Mouse (Mus musculus): Measurements from ENCODE around the gene Ppfia3. TPM values are rescaled to one million over a fixed set of nuclear protein-coding genes. Genes with fewer than 3 reads are reported as not detected.

Gene Ppfia3
- polyA plus RNA-seq, 1 experiment from 2014 or later: 9.2 TPM

DNA sequence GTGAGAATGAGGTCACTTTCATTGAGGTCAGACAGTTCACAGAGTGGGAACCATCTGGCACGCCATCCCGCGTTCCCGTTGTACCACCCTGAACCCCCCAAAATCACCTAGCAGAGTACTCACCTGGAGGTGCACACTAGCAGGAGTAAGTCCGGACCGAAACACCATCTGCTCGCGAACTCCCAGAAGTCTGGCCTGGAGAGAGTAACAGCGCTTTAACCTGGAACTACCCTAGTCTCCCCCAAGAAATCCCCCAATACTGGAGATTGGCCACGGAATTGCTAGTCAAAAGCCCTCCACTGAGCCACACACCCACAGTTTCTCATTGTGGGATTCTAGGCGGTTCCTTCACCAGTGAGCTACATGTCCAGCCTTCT, 26.8 kb downstream of the Ppfia3 start:
- H3K9me3 ChIP-seq: no peaks in the 10 kb centered on the region
- H3K36me3 ChIP-seq: no peaks in the 10 kb centered on the region
- ATAC-seq (ENCODE audit: insufficient number of reproducible peaks, insufficient read depth, low FRiP score, low TSS enrichment): no peak
- peak overlapping the region; percentile 93 for H3K4me2 ChIP-seq (replicated peaks)
- peak overlapping the region; percentile 50 for H3K27ac ChIP-seq
- H3K4me3 ChIP-seq: peak overlapping the region; percentile 52
- no peaks in the 10 kb centered on the region; the same call in 1 of the 2 replicates for H3K27me3 ChIP-seq
- 1% methylated on average over 11 of the region's 11 CpGs for WGBS
- peaks cover 36% of the 10 kb centered on the region for H3K4me1 ChIP-seq
- H3K9ac ChIP-seq: peak overlapping the region; percentile 63

DNA sequence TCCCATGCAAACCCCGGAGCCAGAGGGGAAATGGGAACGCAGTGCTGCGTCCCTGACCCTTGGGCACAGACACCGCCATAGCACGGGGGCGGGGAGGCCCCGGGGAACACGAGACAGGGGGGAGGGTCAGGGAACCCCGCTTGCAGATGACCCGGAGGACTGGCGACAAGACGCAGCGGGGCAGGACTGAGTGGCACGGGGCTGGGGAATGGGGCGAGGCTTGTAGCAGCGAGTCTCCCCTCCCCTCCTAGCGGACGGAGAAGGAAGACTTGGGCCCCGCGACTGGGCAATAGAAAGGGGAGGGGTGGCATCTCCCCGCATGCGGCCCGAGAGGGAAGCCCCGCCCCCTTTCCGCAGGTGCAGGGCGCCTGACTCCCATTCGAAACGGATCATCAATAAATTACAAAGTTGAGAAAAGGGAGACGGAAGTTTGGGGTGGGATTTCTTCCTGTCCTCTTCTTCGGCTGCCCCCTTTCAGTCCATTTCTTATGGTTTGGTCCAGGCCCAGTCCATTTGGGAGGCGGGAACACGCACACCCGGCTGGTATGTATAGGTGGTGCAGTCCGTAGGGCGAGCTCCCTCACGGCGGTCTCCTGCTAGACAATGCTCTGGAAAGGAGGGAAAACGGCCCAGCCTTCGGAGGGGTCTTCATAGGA, 27.3 kb downstream of the Ppfia3 start:
- H3K36me3 ChIP-seq: no peaks in the 10 kb centered on the region
- H3K4me1 ChIP-seq: peaks cover 41% of the 10 kb centered on the region
- H3K4me3 ChIP-seq: peak overlapping the region; percentile 52
- H3K4me2 ChIP-seq (replicated peaks): peak overlapping the region; percentile 93
- peak overlapping the region; percentile 50 for H3K27ac ChIP-seq
- H3K27me3 ChIP-seq: no peaks in the 10 kb centered on the region; the same call in 1 of the 2 replicates
- no peaks in the 10 kb centered on the region for H3K9me3 ChIP-seq
- H3K9ac ChIP-seq: peak overlapping the region; percentile 63
- ATAC-seq (ENCODE audit: insufficient number of reproducible peaks, insufficient read depth, low FRiP score, low TSS enrichment): peak; percentile 74
- WGBS: under 1% methylated on average over 38 of the region's 39 CpGs

DNA sequence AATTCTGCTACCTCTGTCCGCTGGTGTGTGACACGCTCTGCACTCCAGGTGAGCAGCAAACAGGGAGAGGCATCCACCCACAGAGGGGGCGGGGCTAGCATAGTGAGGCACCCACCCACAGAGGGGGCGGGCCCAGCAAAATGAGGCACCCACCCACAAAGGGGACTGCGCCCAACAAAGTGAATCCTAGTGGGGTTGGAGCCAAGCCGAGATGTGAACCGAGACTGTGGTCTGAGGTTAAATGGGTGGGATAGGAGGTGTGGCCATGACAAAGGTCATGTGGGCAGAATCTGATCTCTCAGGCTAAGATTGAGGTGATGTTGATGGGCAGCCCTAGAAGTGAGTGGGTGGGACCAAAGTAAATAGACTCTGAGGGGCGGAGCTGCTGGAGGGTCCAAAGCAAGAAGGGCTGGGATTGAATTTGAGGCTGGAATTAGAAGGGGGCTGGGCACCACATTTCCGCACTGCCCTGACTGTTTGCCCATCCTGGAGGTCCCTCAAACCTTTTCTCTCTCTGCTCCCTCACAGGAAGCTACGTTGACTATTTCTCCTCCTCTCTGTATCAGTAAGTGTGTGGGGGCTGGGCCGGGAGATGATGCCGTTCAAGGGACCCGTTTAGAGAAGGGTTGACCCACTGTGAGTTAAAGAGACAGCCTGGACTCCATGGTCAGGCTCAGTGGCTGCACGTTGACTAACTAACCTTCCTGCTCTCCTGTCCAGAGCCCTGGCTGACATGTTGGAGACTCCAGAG, 28.5 kb downstream of the Ppfia3 start:
- peak overlapping the region; percentile 37; the same call in 1 of the 2 replicates for H3K27ac ChIP-seq

DNA sequence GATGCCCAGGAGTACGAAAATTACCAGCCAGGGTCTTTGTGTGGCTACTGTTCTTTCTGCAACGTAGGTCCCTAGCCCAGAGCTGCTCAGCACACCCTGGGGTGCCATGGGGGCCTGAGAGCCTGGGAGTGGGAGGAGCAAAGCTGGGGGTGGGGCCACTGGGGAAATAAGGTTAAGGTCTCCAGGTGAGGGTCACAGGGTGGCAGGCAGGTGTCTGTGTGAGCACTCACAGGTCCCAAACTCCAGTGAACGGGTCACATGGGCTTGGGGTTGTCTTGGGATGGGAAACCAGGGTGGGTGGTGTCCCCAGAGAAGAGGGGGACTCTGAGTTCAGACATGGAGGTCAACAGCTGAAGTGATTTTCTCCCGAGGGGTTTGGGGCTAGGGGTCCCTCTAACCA, 29.4 kb downstream of the Ppfia3 start:
- 15% methylated on average over 4 of the region's 4 CpGs for WGBS
- H3K36me3 ChIP-seq: no peaks in the 10 kb centered on the region
- peak overlapping the region; percentile 93; the same call in 1 of the 2 replicates for H3K4me2 ChIP-seq (replicated peaks)
- H3K9me3 ChIP-seq: no peaks in the 10 kb centered on the region
- H3K4me1 ChIP-seq: peaks cover 51% of the 10 kb centered on the region
- H3K9ac ChIP-seq: no peak overlapping the region
- no peaks in the 10 kb centered on the region for H3K27me3 ChIP-seq
- no peak for ATAC-seq (ENCODE audit: insufficient number of reproducible peaks, insufficient read depth, low FRiP score, low TSS enrichment)
- H3K4me3 ChIP-seq: no peak overlapping the region
- peak overlapping the region; percentile 18; the same call in 1 of the 2 replicates for H3K27ac ChIP-seq

More for the DNA sequence above, 28.5 kb downstream of the Ppfia3 start:
- Histone ChIP-seq H3K4me1 (peaks cover 46% of the 10 kb centered on the region), H3K36me3 (no peaks in the 10 kb centered on the region), H3K4me2 (replicated peaks) (peak overlapping the region; percentile 93), H3K9me3 (no peaks in the 10 kb centered on the region), H3K4me3 (peak overlapping the region; percentile 52), H3K9ac (peak overlapping the region; percentile 63), H3K27me3 (no peaks in the 10 kb centered on the region)
- WGBS: 3% methylated on average over 14 of the region's 14 CpGs
- 0 out of 2 replicates have a peak, but pooled peaks have one; percentile 10 for ATAC-seq (ENCODE audit: insufficient number of reproducible peaks, insufficient read depth, low FRiP score, low TSS enrichment)

DNA sequence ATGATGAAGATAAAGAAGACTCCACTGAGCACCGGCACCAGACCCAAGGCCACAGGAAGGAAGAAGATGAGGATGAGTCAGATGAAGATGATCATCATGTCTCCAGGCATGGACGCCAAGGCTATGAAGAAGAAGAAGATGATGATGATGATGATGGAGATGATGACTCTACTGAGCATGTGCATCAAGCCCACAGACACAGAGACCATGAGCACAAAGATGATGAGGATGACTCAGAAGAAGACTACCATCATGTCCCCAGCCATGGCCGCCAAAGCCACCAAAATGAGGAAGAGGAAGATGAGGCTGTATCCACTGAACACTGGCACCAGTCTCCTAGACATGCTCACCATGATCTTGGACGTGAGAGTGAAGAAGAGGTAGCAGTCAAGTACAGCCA, 30.5 kb downstream of the Ppfia3 start:
- 91% methylated on average over 4 of the region's 4 CpGs for WGBS
- Histone ChIP-seq H3K4me3 (no peak overlapping the region), H3K27ac (no peak overlapping the region), H3K36me3 (no peaks in the 10 kb centered on the region), H3K9ac (no peak overlapping the region), H3K4me1 (peaks cover 52% of the 10 kb centered on the region), H3K27me3 (no peaks in the 10 kb centered on the region), H3K4me2 (replicated peaks) (no peak overlapping the region), H3K9me3 (no peaks in the 10 kb centered on the region)
- no peak for ATAC-seq (ENCODE audit: insufficient number of reproducible peaks, insufficient read depth, low FRiP score, low TSS enrichment)

DNA sequence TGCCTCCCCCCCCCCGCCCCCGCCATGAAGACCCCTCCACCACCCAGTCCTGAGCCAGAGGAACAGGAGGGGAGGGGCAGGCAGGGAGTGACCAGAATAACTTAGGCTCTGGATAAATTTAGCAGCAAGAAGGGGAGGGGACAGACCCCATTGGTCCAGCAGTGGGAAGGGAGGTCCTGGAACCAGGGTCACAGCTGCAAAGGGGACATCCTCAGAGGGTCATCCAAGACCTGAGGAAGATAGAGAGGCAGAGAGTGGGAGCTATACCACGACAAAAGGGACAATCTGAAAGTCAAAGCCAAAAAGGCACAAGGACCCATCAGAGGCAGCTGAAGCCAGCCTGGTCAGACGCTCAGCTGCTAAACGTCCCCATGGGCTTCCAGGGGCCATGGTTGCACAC, 31.8 kb downstream of the Ppfia3 start, which contains the start of gene Hrc:
Gene Hrc, plus strand, starts transcription at position 235 of the 400 bp plus-strand sequence.
- no peak for ATAC-seq (ENCODE audit: insufficient number of reproducible peaks, insufficient read depth, low FRiP score, low TSS enrichment)
- H3K27me3 ChIP-seq: no peaks in the 10 kb centered on the region
- H3K4me3 ChIP-seq: peak within 1 kb of the TSS; percentile 51; the same call in 1 of the 2 replicates
- peak within 1 kb of the TSS; percentile 81 for H3K27ac ChIP-seq
- WGBS: 31% methylated on average over 5 of the region's 5 CpGs
- H3K9me3 ChIP-seq: no peaks in the 10 kb centered on the region
- peak within 1 kb of the TSS; percentile 78 for H3K4me2 ChIP-seq (replicated peaks)
- H3K36me3 ChIP-seq: no peaks in the 10 kb centered on the region
- H3K9ac ChIP-seq: peak within 1 kb of the TSS; percentile 54; the same call in 1 of the 2 replicates
- H3K4me1 ChIP-seq: peaks cover 39% of the 10 kb centered on the region

DNA sequence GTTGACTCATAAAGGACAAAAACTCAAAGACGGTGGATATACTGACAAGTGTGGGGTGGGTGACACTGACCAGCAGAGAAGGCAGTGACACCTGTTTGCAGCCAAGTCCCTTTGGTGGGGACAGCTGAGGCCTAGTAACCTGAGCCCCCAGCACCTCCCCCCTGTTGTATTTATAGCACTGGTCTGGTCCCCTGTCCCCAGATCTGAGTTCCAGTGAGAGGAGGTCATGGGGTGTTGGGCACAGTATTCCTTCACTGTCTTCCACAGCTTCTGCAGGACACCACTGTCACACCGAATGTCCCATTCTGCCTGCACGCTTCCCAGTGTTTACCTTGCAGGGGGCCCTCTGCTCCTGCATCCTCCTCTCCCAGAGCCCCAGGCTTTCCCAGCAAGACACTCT, 32.2 kb downstream of the Ppfia3 start:
- Histone ChIP-seq H3K36me3 (no peaks in the 10 kb centered on the region), H3K4me3 (no peak overlapping the region), H3K27ac (peak overlapping the region; percentile 18; the same call in 1 of the 2 replicates), H3K4me2 (replicated peaks) (peak overlapping the region; percentile 78; the same call in 1 of the 2 replicates), H3K9ac (0 out of 2 replicates have a peak overlapping the region, but pooled peaks have one; percentile 54), H3K4me1 (peaks cover 38% of the 10 kb centered on the region), H3K9me3 (no peaks in the 10 kb centered on the region), H3K27me3 (no peaks in the 10 kb centered on the region)
- ATAC-seq (ENCODE audit: insufficient number of reproducible peaks, insufficient read depth, low FRiP score, low TSS enrichment): no peak
- WGBS: 24% methylated on average over 3 of the region's 3 CpGs

DNA sequence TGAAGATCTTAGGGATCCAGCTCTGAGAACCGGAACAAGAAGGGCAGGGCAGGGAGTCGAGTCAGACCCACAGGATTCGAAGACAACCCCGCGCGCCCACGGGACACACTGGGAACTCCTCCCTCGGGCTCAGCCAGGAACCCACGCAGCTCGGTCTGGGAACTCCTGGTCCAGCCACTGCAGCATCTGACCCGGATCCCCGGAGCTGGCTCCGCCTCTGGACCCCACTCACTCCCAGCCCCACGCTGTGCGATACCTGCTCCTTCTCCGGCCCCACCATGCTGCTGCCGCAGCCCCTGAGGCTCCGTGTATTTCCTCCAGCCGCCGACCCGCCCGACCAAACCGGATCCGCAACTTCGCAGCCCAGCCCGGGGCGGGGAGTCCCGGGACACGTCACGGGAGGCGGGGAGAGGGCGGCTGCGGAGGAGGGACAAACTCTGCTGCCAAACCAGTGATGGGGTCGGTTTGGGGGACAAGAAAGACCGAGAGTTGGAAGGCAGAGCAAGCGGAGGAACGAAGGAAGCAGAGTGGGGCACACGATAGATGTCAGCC, 33.3 kb downstream of the Ppfia3 start, which contains the start of gene Trpm4:
Gene Trpm4, minus strand, starts transcription at position 350 of the 552 bp plus-strand sequence.
- Histone ChIP-seq H3K4me3 (peak within 1 kb of the TSS; percentile 51), H3K9me3 (no peaks in the 10 kb centered on the region), H3K27me3 (no peaks in the 10 kb centered on the region), H3K36me3 (no peaks in the 10 kb centered on the region), H3K9ac (peak within 1 kb of the TSS; percentile 54), H3K4me1 (peaks cover 29% of the 10 kb centered on the region), H3K4me2 (replicated peaks) (peak within 1 kb of the TSS; percentile 78), H3K27ac (peak within 1 kb of the TSS; percentile 81)
- WGBS: 1% methylated on average over 38 of the region's 38 CpGs
- peak; percentile 68 for ATAC-seq (ENCODE audit: insufficient number of reproducible peaks, insufficient read depth, low FRiP score, low TSS enrichment)

DNA sequence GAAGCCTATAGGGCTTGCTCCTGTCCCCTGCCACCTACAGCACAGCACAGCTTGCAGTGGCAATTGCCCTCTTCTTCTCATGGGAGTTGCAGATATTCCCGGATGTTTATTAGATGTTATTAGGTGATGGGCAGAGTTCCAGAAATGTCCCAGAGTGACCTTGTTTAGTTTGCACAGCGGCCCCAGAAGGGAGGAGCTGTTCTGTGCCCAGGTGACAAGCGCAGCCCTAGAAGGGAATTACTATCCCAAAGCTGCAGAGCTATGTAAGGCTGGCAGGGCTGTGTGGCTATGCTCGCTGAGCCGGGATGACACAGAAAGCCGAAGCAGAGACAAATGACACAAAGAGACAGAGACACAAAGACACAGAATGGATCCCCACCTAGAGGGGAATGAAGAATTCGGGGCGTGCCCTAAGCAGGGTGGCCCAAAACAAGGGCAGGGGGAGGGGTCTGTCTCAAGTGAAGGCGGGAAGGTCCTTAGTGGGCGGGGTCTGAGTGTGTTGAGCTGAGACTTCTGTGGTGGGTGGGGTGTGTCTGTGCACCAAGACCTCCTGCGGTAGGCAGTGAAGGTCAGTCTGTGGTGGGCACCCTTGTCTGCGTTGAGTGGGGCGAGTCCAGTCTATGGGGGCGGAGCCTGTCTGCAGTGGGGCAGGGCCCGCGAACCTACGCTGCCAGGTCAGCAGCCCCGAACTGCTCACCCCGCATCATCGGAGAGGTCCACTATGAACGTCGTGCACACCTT, 34.0 kb downstream of the Ppfia3 start:
- Histone ChIP-seq H3K9me3 (no peaks in the 10 kb centered on the region), H3K27ac (peak overlapping the region; percentile 81), H3K4me2 (replicated peaks) (peak overlapping the region; percentile 78), H3K4me1 (peaks cover 23% of the 10 kb centered on the region), H3K4me3 (peak overlapping the region; percentile 51), H3K36me3 (no peaks in the 10 kb centered on the region), H3K27me3 (no peaks in the 10 kb centered on the region), H3K9ac (peak overlapping the region; percentile 54)
- peak; percentile 36 for ATAC-seq (ENCODE audit: insufficient number of reproducible peaks, insufficient read depth, low FRiP score, low TSS enrichment)
- 4% methylated on average over 22 of the region's 22 CpGs for WGBS

DNA sequence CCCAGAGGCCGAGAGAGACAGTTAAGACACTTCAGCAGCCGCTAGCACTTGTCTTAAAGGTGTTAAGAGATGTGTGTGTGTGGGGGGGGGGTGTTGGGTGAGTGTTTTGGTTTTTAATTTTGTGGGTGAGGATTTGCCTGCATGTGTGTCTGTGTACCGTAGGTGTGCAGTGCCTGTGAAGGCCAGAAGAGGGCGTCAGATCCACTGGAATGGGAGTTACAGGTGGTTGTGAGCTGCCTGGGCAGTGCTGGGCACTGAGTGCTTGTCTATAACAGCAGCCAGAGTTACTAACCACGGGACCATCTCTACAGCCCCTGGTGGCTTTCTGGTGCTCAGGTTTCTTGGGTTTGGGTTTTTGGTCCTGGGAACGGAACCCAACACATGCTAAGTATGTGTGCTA, 35.3 kb downstream of the Ppfia3 start:
- 78% methylated on average over 6 of the region's 6 CpGs for WGBS
- H3K4me1 ChIP-seq: peaks cover 21% of the 10 kb centered on the region
- no peaks in the 10 kb centered on the region for H3K27me3 ChIP-seq
- no peak for ATAC-seq (ENCODE audit: insufficient number of reproducible peaks, insufficient read depth, low FRiP score, low TSS enrichment)
- no peak overlapping the region for H3K27ac ChIP-seq
- no peaks in the 10 kb centered on the region for H3K9me3 ChIP-seq
- no peak overlapping the region for H3K4me2 ChIP-seq (replicated peaks)
- no peak overlapping the region for H3K9ac ChIP-seq
- H3K36me3 ChIP-seq: peaks cover 1% of the 10 kb centered on the region; the same call in 1 of the 2 replicates
- no peak overlapping the region for H3K4me3 ChIP-seq
